Mouse (Mus musculus): ENCODE measurements around the gene Ccnq. TPM values are rescaled to one million over a fixed set of nuclear protein-coding genes. Genes with fewer than 3 reads are reported as not detected.
"Not testable (repeated sequence)": the region's sequence is repeated elsewhere in the genome, so short reads cannot be mapped to it uniquely, and the experiment has no call there.

Gene Ccnq
- polyA plus RNA-seq, 1 experiment from 2014 or later, result 35.3 TPM

GRCm38 (mm10) chr11:78754177-78754576 lies 2.6 kb upstream of the Ccnq start:
- not testable (repeated sequence) for H3K36me3 ChIP-seq; ATAC-seq (ENCODE audit: low FRiP score, low read depth); H3K4me1 ChIP-seq; H3K27ac ChIP-seq; H3K4me3 ChIP-seq; H3K9me3 ChIP-seq; H3K27me3 ChIP-seq (replicated peaks); H3K9ac ChIP-seq; H3K4me2 ChIP-seq (replicated peaks)
- 68% methylated on average over 1 of the region's 1 CpGs for whole genome bisulfite sequencing

GRCm38 (mm10) chr11:78753183-78753582 lies 1.7 kb upstream of the Ccnq start:
- Histone ChIP-seq H3K27ac (no peak overlapping the region), H3K4me2 (replicated peaks) (no peak overlapping the region), H3K9me3 (no peaks in the 10 kb centered on the region), H3K4me1 (peaks cover 6% of the 10 kb centered on the region), H3K4me3 (no peak overlapping the region), H3K9ac (no peak overlapping the region), H3K27me3 (replicated peaks) (no peaks in the 10 kb centered on the region), H3K36me3 (0 out of 2 replicates have a peak, but pooled peaks cover 5% of the 10 kb centered on the region)
- ATAC-seq (ENCODE audit: low FRiP score, low read depth), result no peak
- WGBS, result 58% methylated on average over 1 of the region's 1 CpGs

- 10% methylated on average over 2 of the region's 2 CpGs for WGBS
- H3K9me3 ChIP-seq, result no peaks in the 10 kb centered on the region
- H3K4me3 ChIP-seq, result peak overlapping the region; percentile 62
- no peak overlapping the region for H3K27ac ChIP-seq
- peaks cover 6% of the 10 kb centered on the region for H3K4me1 ChIP-seq
- 0 out of 2 replicates have a peak, but pooled peaks cover 5% of the 10 kb centered on the region for H3K36me3 ChIP-seq
- H3K27me3 ChIP-seq (replicated peaks), result no peaks in the 10 kb centered on the region
- H3K9ac ChIP-seq, result peak overlapping the region; percentile 61; the same call in 1 of the 2 replicates
- ATAC-seq (ENCODE audit: low FRiP score, low read depth), result 0 out of 2 replicates have a peak, but pooled peaks have one; percentile 33
- peak overlapping the region; percentile 77 for H3K4me2 ChIP-seq (replicated peaks)
Observed at GRCm38 (mm10) chr11:78751843-78752203, 294 bp upstream of the Ccnq start.

DNA sequence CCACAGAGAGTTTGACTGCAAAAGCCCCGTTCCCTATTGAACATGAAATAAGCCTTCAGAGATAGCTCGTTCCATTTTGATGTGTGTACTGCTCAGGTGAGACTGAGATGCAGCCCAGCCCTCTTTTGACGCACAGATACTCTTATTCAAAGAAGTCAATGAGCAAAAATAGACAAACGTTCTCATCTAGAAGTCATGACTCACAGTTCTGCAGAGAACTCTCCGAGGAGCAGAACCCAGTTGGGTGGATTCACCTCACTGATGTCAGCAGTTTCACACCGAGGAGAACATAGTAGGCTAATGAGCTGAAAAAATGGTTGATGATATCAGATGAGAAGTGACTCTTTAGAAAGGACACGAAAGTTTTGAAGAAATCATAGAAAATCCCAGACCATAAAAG lies 5.3 kb downstream of the Ccnq start:
- no peak overlapping the region for H3K4me2 ChIP-seq (replicated peaks)
- no peak overlapping the region for H3K4me3 ChIP-seq
- no peaks in the 10 kb centered on the region for H3K9me3 ChIP-seq
- H3K9ac ChIP-seq, result no peak overlapping the region
- no peak for ATAC-seq (ENCODE audit: low FRiP score, low read depth)
- WGBS, result 90% methylated on average over 7 of the region's 7 CpGs
- H3K4me1 ChIP-seq, result peaks cover 6% of the 10 kb centered on the region
- H3K36me3 ChIP-seq, result 0 out of 2 replicates have a peak, but pooled peaks cover 5% of the 10 kb centered on the region
- no peak overlapping the region for H3K27ac ChIP-seq
- no peaks in the 10 kb centered on the region for H3K27me3 ChIP-seq (replicated peaks)

DNA sequence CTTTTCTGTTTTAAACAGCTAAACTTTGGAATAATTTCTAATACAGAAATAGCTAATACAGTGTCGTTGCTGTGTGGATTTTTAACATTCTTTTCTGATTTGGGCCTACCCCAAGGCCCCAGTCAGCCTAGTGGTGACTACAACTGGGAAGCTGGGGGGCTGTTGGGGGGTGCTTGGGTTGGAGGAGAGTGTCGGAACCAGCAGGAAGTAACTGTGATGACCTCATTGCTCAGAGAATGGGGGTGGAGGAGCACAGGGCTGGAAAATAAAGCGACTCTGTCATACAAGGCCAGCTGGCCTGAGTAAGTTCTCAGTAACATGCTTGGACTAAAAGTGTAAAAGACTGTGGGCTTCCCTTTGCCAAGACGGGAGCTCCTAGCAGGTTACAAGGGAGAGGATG lies 6.1 kb downstream of the Ccnq start:
- H3K4me2 ChIP-seq (replicated peaks), result no peak overlapping the region
- ATAC-seq (ENCODE audit: low FRiP score, low read depth), result no peak
- H3K36me3 ChIP-seq, result 0 out of 2 replicates have a peak, but pooled peaks cover 5% of the 10 kb centered on the region
- no peaks in the 10 kb centered on the region for H3K27me3 ChIP-seq (replicated peaks)
- H3K9me3 ChIP-seq, result no peaks in the 10 kb centered on the region
- no peak overlapping the region for H3K4me3 ChIP-seq
- no peak overlapping the region for H3K9ac ChIP-seq
- no peak overlapping the region for H3K27ac ChIP-seq
- H3K4me1 ChIP-seq, result peaks cover under 1% of the 10 kb centered on the region; the same call in 1 of the 2 replicates
- WGBS, result 72% methylated on average over 4 of the region's 4 CpGs

GRCm38 (mm10) chr11:78742461-78742860 lies 9.1 kb downstream of the Ccnq start:
- Histone ChIP-seq H3K36me3 (no peaks in the 10 kb centered on the region), H3K9me3 (no peaks in the 10 kb centered on the region), H3K4me3 (no peak overlapping the region), H3K4me1 (no peaks in the 10 kb centered on the region), H3K4me2 (replicated peaks) (no peak overlapping the region), H3K9ac (no peak overlapping the region), H3K27ac (no peak overlapping the region), H3K27me3 (replicated peaks) (no peaks in the 10 kb centered on the region)
- no peak for ATAC-seq (ENCODE audit: low FRiP score, low read depth)
- 83% methylated on average over 3 of the region's 3 CpGs for WGBS

DNA sequence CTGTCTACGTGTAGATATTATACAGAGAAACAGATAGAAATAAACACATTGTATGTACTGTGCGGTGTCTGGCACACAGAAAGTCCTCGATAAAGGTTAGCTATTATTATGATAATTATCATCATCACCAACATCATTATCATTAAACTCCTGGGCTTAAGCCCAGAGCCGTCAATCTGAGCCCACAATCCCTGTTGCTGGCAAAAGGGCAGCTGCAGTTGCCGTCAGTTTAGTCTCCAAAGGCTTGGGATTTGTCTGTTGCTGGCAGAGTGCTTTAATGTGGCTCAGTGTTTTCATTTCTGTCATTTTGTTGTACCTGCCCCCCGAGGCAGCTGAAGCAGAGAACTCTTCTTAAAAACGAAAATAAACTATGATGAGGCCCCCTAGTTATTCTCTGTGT lies 9.6 kb downstream of the Ccnq start:
- no peaks in the 10 kb centered on the region for H3K4me1 ChIP-seq
- WGBS, result 74% methylated on average over 7 of the region's 7 CpGs
- H3K4me3 ChIP-seq, result no peak overlapping the region
- H3K9me3 ChIP-seq, result no peaks in the 10 kb centered on the region
- H3K27ac ChIP-seq, result no peak overlapping the region
- H3K4me2 ChIP-seq (replicated peaks), result no peak overlapping the region
- no peaks in the 10 kb centered on the region for H3K27me3 ChIP-seq (replicated peaks)
- H3K9ac ChIP-seq, result no peak overlapping the region
- no peaks in the 10 kb centered on the region for H3K36me3 ChIP-seq
- no peak for ATAC-seq (ENCODE audit: low FRiP score, low read depth)

DNA sequence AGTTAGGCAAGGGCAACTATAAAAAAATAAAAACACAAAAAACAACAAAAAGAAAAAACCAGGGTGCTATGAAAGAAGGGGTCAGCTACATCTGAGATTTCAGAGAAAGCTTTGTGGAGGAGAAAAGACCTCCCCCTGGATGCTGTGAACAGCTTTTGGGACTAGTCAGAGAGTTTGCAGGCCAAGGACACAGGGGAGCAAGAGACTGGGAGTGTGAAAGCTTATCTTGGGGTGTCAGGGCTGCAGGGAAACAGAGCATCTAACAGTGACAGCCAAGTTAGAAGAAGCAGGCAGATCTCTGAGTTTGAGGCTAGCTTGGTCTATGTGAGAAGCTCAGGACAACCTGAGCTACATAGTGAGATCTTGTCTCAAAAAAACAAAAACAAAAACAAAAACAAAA lies 12.2 kb downstream of the Ccnq start:
- no peaks in the 10 kb centered on the region for H3K27me3 ChIP-seq (replicated peaks)
- no peaks in the 10 kb centered on the region for H3K4me1 ChIP-seq
- no peaks in the 10 kb centered on the region for H3K36me3 ChIP-seq
- ATAC-seq (ENCODE audit: low FRiP score, low read depth), result no peak
- no peak overlapping the region for H3K27ac ChIP-seq
- H3K4me3 ChIP-seq, result no peak overlapping the region
- no peak overlapping the region for H3K4me2 ChIP-seq (replicated peaks)
- no peaks in the 10 kb centered on the region for H3K9me3 ChIP-seq
- no peak overlapping the region for H3K9ac ChIP-seq

GRCm38 (mm10) chr11:78736877-78737408 lies 14.6 kb downstream of the Ccnq start:
- Histone ChIP-seq H3K9me3 (no peaks in the 10 kb centered on the region), H3K27me3 (replicated peaks) (no peaks in the 10 kb centered on the region), H3K36me3 (no peaks in the 10 kb centered on the region), H3K4me2 (replicated peaks) (no peak overlapping the region), H3K4me1 (no peaks in the 10 kb centered on the region), H3K27ac (no peak overlapping the region), H3K9ac (no peak overlapping the region), H3K4me3 (no peak overlapping the region)
- 72% methylated on average over 3 of the region's 3 CpGs for WGBS
- ATAC-seq (ENCODE audit: low FRiP score, low read depth), result no peak

DNA sequence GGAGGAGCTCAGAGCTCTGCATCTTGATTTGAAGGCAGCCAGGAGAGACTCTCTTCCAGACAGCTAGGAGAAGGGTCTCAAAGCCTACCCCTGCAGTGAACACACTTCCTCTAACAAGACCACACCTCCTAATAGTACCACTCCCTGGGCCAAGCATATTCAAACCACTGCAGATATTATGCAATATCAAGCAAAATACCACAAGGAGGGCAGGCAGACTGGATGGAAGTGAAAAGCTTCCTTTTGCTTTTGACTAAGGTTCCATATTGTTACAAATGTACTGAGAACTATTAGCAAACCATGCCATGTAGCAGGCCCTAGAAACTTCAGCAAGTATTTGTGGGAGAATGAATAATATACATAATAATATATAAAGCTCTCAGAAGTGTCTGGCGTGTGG lies 16.4 kb downstream of the Ccnq start:
- Histone ChIP-seq H3K27ac (no peak overlapping the region), H3K9me3 (no peaks in the 10 kb centered on the region), H3K36me3 (no peaks in the 10 kb centered on the region), H3K9ac (no peak overlapping the region), H3K4me1 (no peaks in the 10 kb centered on the region), H3K4me2 (replicated peaks) (no peak overlapping the region), H3K4me3 (no peak overlapping the region), H3K27me3 (replicated peaks) (no peaks in the 10 kb centered on the region)
- no peak for ATAC-seq (ENCODE audit: low FRiP score, low read depth)
- WGBS, result 96% methylated on average over 1 of the region's 1 CpGs

DNA sequence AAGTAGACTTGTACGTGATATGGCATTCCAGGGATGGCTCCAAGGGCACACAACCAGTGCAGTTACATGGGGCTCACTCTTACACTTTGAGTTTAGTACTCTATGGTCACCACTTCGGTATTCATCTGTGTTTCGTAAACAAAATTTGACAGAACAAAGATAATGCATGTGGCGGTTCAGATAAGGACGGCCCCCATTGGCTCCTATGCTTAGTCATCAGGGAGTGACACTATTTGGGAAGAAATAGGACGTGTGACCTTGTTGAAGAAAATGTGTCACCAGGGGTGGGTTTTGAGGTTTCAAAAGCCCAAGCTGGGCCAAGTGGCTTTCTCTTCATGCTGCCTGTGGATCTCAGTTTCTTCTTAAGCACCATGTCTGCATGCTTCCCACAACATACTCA lies 18.9 kb downstream of the Ccnq start:
- WGBS, result 89% methylated on average over 6 of the region's 6 CpGs
- Histone ChIP-seq H3K9me3 (no peaks in the 10 kb centered on the region), H3K36me3 (no peaks in the 10 kb centered on the region), H3K27me3 (replicated peaks) (no peaks in the 10 kb centered on the region), H3K27ac (no peak overlapping the region), H3K4me1 (no peaks in the 10 kb centered on the region), H3K4me2 (replicated peaks) (no peak overlapping the region), H3K4me3 (no peak overlapping the region), H3K9ac (no peak overlapping the region)
- ATAC-seq (ENCODE audit: low FRiP score, low read depth), result no peak

DNA sequence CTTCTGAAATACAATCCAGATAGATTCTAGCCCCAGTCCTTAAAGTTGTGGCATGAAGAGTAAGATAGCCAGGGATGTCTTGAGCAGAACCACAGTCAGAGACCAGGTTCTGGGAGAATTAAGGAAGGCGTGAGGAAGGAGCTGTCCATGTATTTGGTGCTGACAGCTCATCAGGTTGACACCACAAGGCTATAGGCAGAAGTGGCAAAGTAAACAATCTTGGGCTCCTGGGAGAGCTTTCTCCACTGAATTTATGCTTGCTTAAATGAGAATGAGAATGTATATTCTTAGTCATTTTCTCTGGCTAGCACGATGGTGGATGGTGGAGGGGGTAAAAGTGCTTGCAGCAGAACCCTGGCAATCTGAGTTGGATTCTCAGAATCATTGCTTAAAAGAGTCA lies 20.6 kb downstream of the Ccnq start:
- H3K9me3 ChIP-seq, result no peaks in the 10 kb centered on the region
- ATAC-seq (ENCODE audit: low FRiP score, low read depth), result no peak
- H3K4me1 ChIP-seq, result no peaks in the 10 kb centered on the region
- no peak overlapping the region for H3K4me3 ChIP-seq
- H3K9ac ChIP-seq, result no peak overlapping the region
- WGBS, result 35% methylated on average over 2 of the region's 2 CpGs
- H3K36me3 ChIP-seq, result no peaks in the 10 kb centered on the region
- no peaks in the 10 kb centered on the region for H3K27me3 ChIP-seq (replicated peaks)
- no peak overlapping the region for H3K27ac ChIP-seq
- no peak overlapping the region for H3K4me2 ChIP-seq (replicated peaks)

DNA sequence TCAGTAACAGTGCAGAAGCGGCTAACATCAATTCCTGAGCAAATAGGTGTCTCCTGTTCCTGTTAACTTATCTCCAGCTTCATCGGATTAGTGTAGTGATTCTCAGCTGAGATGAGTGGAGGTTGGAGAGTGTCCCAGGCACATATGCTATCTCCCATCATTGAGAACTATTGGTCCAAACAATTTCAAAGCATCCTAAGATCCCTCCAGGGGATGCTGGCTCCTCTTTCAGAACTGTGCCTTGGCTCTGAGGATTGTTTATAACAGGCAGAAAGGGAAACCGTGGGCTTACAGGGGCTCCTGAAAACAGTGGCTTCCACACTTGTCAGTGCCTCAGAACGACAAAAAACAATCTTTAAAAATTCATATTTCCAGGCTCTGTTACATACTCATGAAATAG lies 23.5 kb downstream of the Ccnq start:
- Histone ChIP-seq H3K27me3 (replicated peaks) (no peaks in the 10 kb centered on the region), H3K36me3 (no peaks in the 10 kb centered on the region), H3K9me3 (no peaks in the 10 kb centered on the region), H3K4me1 (no peaks in the 10 kb centered on the region), H3K4me3 (no peak overlapping the region), H3K4me2 (replicated peaks) (no peak overlapping the region), H3K9ac (no peak overlapping the region), H3K27ac (no peak overlapping the region)
- WGBS, result 77% methylated on average over 4 of the region's 4 CpGs
- ATAC-seq (ENCODE audit: low FRiP score, low read depth), result no peak
